Mouse (Mus musculus) liver, embryonic 14.5 days (tissue): ENCODE data around the gene Sigirr. TPM values are rescaled to one million over a fixed set of nuclear protein-coding genes. Genes with fewer than 3 reads are reported as not detected.
A peak's percentile ranks its signal among the peaks of the same experiment; 100 is the strongest.

ENCODE experiments used
- ATAC-seq: fragments of 200-750 bp; cut with Nextera tagmentation; 2 replicates; pipeline ENCODE4 v1.8.0; 2017; ENCODE audit warnings: moderate number of reproducible peaks, mild to moderate bottlenecking, moderate library complexity; ENCODE audit not compliant: insufficient read depth
- DNase-seq, 3 experiments: peaks; one replicate each; pipeline ENCODE4 v3.0.0-alpha.2; 2012 to 2013; ENCODE audit warnings: low read depth in 3 of 3, low spot score in 3 of 3
- H3K27ac ChIP-seq: fragments of 300-500 bp; sonication (generic); 2 replicates; pipeline ENCODE4 v1.5.1; 2014; ENCODE audit warnings: moderate library complexity, mild to moderate bottlenecking, control low read depth, inconsistent platforms
- H3K27me3 ChIP-seq: fragments of 300-500 bp; sonication (generic); 2 replicates; pipeline ENCODE4 v1.6.1; 2014; ENCODE audit warnings: mild to moderate bottlenecking, low read length, moderate library complexity; ENCODE audit not compliant: control insufficient read depth, insufficient read depth
- H3K36me3 ChIP-seq: fragments of 300-500 bp; sonication (generic); replicated peaks from 2 replicates; pipeline ENCODE4 v1.6.1; 2014; ENCODE audit warnings: low read depth; ENCODE audit not compliant: control insufficient read depth, insufficient read depth
- H3K4me1 ChIP-seq, 2 experiments: fragments of 200-500 bp in 1 of 2; fragments of 300-500 bp in 1 of 2; sonication (generic) in 1 of 2; replicated peaks; 2 replicates each; pipeline ENCODE4 v1.6.1; 2012 to 2014; ENCODE audit warnings: antibody characterized with exemption in 1 of 2, inconsistent platforms in 1 of 2, low read length in 1 of 2; ENCODE audit not compliant: control insufficient read depth in 2 of 2, insufficient read depth in 2 of 2
- H3K4me2 ChIP-seq: fragments of 300-500 bp; sonication (generic); 2 replicates; pipeline ENCODE4 v1.6.1; 2014; ENCODE audit warnings: low read depth, mild to moderate bottlenecking, control low read depth, moderate library complexity
- H3K4me3 ChIP-seq, 2 experiments: fragments of 200-500 bp in 1 of 2; fragments of 300-500 bp in 1 of 2; sonication (generic) in 1 of 2; 2 replicates each; pipeline ENCODE4 v1.5.1; 2012 to 2014; ENCODE audit warnings: low read depth in 2 of 2, low read length in 2 of 2, mild to moderate bottlenecking in 2 of 2, control low read depth in 1 of 2, inconsistent platforms in 1 of 2, moderate library complexity in 1 of 2; ENCODE audit not compliant: insufficient read depth in 1 of 2
- H3K9ac ChIP-seq: fragments of 300-500 bp; sonication (generic); replicated peaks from 2 replicates; pipeline ENCODE4 v1.6.1; 2014; ENCODE audit warnings: mild to moderate bottlenecking, control low read depth, moderate library complexity
- H3K9me3 ChIP-seq: fragments of 300-500 bp; sonication (generic); 2 replicates; pipeline ENCODE4 v1.6.1; 2016; ENCODE audit warnings: low read length, mixed read lengths; ENCODE audit not compliant: control insufficient read depth
- CTCF ChIP-seq: IDR thresholded peaks from 2 replicates; pipeline ENCODE4 v1.5.1; 2016; ENCODE audit warnings: antibody characterized with exemption, low read depth, control low read depth
- EP300 ChIP-seq: IDR thresholded peaks from 2 replicates; pipeline ENCODE4 v1.6.1; 2016; ENCODE audit warnings: antibody characterized with exemption, low read depth
- WGBS: fragments of 180-500 bp; shearing (Covaris S2); extraction: QIAGEN DNeasy Blood & Tissue Kit; methylation state at CpG from one replicate; pipeline ENCODE4 v1.1.7; 2014; ENCODE audit not compliant: insufficient replicate concordance; 5-methylcytosine and 5-hydroxymethylcytosine counted together
- polyA plus RNA-seq, 2 experiments: library from polyadenylated mRNA; depleted of rRNA in 1 of 2; stranded (reverse) in 1 of 2; unstranded in 1 of 2; fragments of >200 nt; fragmentation: Nextera tagmentation in 1 of 2; extraction: Ambion mirVana in 1 of 2; gene quantifications; 2 replicates each; pipeline versions ENCODE4 v1.2.1 to v1.2.3; 2012 to 2014

Gene Sigirr
- polyA plus RNA-seq, 2 experiments = 9.8 to 18.4 TPM

- Histone ChIP-seq H3K4me3 (no peak overlapping the region), H3K36me3 (no peaks in the 10 kb centered on the region), H3K4me2 (no peak overlapping the region), H3K27ac (no peak overlapping the region), H3K27me3 (peaks cover 2% of the 10 kb centered on the region; the same call in 1 of the 2 replicates), H3K9ac (no peak overlapping the region), H3K9me3 (no peaks in the 10 kb centered on the region), H3K4me1 (no peaks in the 10 kb centered on the region)
- TF ChIP-seq CTCF (no peak), EP300 (no peak)
- 39% methylated on average over 34 of the region's 34 CpGs for WGBS
- ATAC-seq (no peak), DNase-seq (no peak)
These were observed 20.6 kb downstream of the Sigirr start for GRCm38 (mm10) chr7:141079481-141080449.

GRCm38 (mm10) chr7:141078876-141079275 lies 21.5 kb downstream of the Sigirr start:
- 65% methylated on average over 4 of the region's 4 CpGs for WGBS
- no peak overlapping the region for H3K27ac ChIP-seq
- H3K4me1 ChIP-seq = no peaks in the 10 kb centered on the region
- peaks cover 2% of the 10 kb centered on the region; the same call in 1 of the 2 replicates for H3K27me3 ChIP-seq
- DNase-seq = no peak
- TF ChIP-seq CTCF (no peak), EP300 (no peak)
- no peak overlapping the region for H3K9ac ChIP-seq
- no peak overlapping the region for H3K4me3 ChIP-seq
- no peak for ATAC-seq
- H3K4me2 ChIP-seq = no peak overlapping the region
- H3K9me3 ChIP-seq = no peaks in the 10 kb centered on the region
- no peaks in the 10 kb centered on the region for H3K36me3 ChIP-seq

- TF ChIP-seq CTCF (no peak), EP300 (no peak)
- Histone ChIP-seq H3K4me3 (no peak within 1 kb of the TSS), H3K27ac (no peak within 1 kb of the TSS), H3K9ac (no peak within 1 kb of the TSS), H3K4me2 (no peak within 1 kb of the TSS), H3K27me3 (peaks cover 2% of the 10 kb centered on the region; the same call in 1 of the 2 replicates), H3K9me3 (no peaks in the 10 kb centered on the region), H3K36me3 (no peaks in the 10 kb centered on the region), H3K4me1 (no peaks in the 10 kb centered on the region)
- DNase-seq (no peak), ATAC-seq (no peak)
- WGBS = 82% methylated on average over 15 of the region's 15 CpGs
These were observed 22.5 kb downstream of the Sigirr start, which contains the start of gene Pkp3 for GRCm38 (mm10) chr7:141077841-141078240. Gene Pkp3 (plus strand): TSS chr7:141078218.

GRCm38 (mm10) chr7:141073782-141074181 lies 26.6 kb downstream of the Sigirr start:
- Histone ChIP-seq H3K4me2 (no peak overlapping the region), H3K4me3 (no peak overlapping the region), H3K27ac (no peak overlapping the region), H3K4me1 (no peaks in the 10 kb centered on the region), H3K9me3 (no peaks in the 10 kb centered on the region), H3K27me3 (peaks cover 33% of the 10 kb centered on the region), H3K9ac (no peak overlapping the region), H3K36me3 (no peaks in the 10 kb centered on the region)
- 41% methylated on average over 4 of the region's 4 CpGs for WGBS
- no peak for ATAC-seq
- no peak for DNase-seq
- TF ChIP-seq CTCF = no peak
- no peak for TF ChIP-seq EP300

GRCm38 (mm10) chr7:141072017-141072745 lies 28.2 kb downstream of the Sigirr start:
- no peaks in the 10 kb centered on the region for H3K36me3 ChIP-seq
- ATAC-seq (no peak), DNase-seq (no peak)
- peaks cover 37% of the 10 kb centered on the region for H3K27me3 ChIP-seq
- no peak overlapping the region for H3K27ac ChIP-seq
- H3K4me3 ChIP-seq = no peak overlapping the region
- no peaks in the 10 kb centered on the region for H3K4me1 ChIP-seq
- H3K4me2 ChIP-seq = no peak overlapping the region
- TF ChIP-seq CTCF (peak; percentile 88), EP300 (no peak)
- H3K9me3 ChIP-seq = no peaks in the 10 kb centered on the region
- WGBS = 11% methylated on average over 23 of the region's 23 CpGs
- H3K9ac ChIP-seq = no peak overlapping the region
